Mouse (Mus musculus): ENCODE results near the gene H13.

DNA sequence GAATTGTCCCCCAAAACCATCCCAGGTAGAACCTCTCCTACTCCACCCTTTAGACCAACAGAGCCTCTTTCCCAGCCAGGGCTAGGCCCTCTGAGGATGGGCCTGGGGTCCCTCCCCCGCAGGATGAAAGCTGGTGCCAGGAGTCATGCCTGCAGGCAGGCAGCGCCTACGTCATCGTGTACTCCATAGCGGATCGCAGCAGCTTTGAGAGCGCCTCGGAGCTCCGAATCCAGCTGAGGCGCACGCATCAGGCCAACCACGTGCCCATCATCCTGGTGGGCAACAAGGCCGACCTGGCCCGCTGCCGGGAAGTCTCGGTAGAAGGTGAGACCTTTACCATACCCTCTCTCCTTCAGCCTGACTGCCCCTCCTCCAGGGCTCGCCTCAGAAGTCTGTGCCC is 35.9 kb upstream of the H13 start:
- TF ChIP-seq CTCF (conservative IDR thresholded peaks at IDR 0.05 in 1 of 2, IDR thresholded peaks at IDR 0.05 in 1 of 2; ENCODE audit: low read depth in 2 of 2, low read length in 2 of 2) = no peak
- TF ChIP-seq CHD2 (IDR thresholded peaks at IDR 0.05; ENCODE audit: low read length) = no peak
- TF ChIP-seq ZC3H11A (IDR thresholded peaks at IDR 0.05; ENCODE audit: low read depth, low read length) = no peak
- TF ChIP-seq POLR2A (IDR thresholded peaks at IDR 0.05; ENCODE audit: low read depth, low read length) = no peak
- TF ChIP-seq NELFE (IDR thresholded peaks at IDR 0.05; ENCODE audit: low read depth, low read length) = no peak
